Mouse (Mus musculus) neutrophil, adult 59 days (primary cell): ENCODE data around the gene Cant1. TPM values are rescaled to one million over a fixed set of nuclear protein-coding genes. Genes with fewer than 3 reads are reported as not detected.

ENCODE experiments used
- total RNA-seq, 2 experiments: library from RNA; stranded (reverse); gene quantifications; 1 replicate in 1 of 2; 2 replicates in 1 of 2; pipeline ENCODE4 v1.2.4; 2023

The Cant1 gene
- 10 to 100 TPM; 25.6 to 26.8 TPM for total RNA-seq

GRCm38 (mm10) chr11:118418834-118419504 is at the start of gene Cant1:
Gene Cant1 (minus strand): TSS chr11:118419086.

GRCm38 (mm10) chr11:118427986-118428385 is 9.1 kb upstream of the Cant1 start, which contains the start of gene C1qtnf1:
Gene C1qtnf1 (plus strand): TSS chr11:118428203.

GRCm38 (mm10) chr11:118401760-118402280 is 17.1 kb downstream of the Cant1 start, which contains the start of gene Lgals3bp:
Gene Lgals3bp (minus strand): TSS chr11:118402092.

Other genes starting within 250 kb of the Cant1 start
- gene Cyth1, start 170.5 kb downstream of the Cant1 start, total RNA-seq, result 10 to 100 TPM; 41.0 to 42.1 TPM
- 10 to 100 TPM; 11.8 to 12.3 TPM for gene Usp36, start 128.8 kb downstream of the Cant1 start, total RNA-seq
- gene Cep295nl, start 76.6 kb downstream of the Cant1 start, total RNA-seq, result 10 to 100 TPM; 12.7 to 14.2 TPM
- 100 to 1,000 TPM; 110 to 131 TPM for gene Timp2, start 63.3 kb downstream of the Cant1 start, total RNA-seq
- gene Lgals3bp, start 17.0 kb downstream of the Cant1 start, total RNA-seq, result 10 to 100 TPM; 13.2 to 14.7 TPM
- gene C1qtnf1, start 9.1 kb upstream of the Cant1 start, total RNA-seq, result under 1 TPM; 0.18 to 0.24 TPM
- gene Engase, start 57.7 kb upstream of the Cant1 start, total RNA-seq, result 1 to 10 TPM; 3.8 to 4.3 TPM